Mouse (Mus musculus) heart, adult 11 months (tissue): ENCODE data around the gene Fam71b.

Source experiments
- DNase-seq: peaks from one replicate; pipeline ENCODE4 v3.0.0; 2022

Gene Fam71b

GRCm38 (mm10) chr11:46435363-46435762 is 39.0 kb downstream of the Fam71b start:
- DNase-seq, result peak; percentile 49

- peak; percentile 100 for DNase-seq
Measured at GRCm38 (mm10) chr11:46436760-46437458, 40.5 kb downstream of the Fam71b start, which contains the start of gene Med7. Gene Med7 (plus strand): TSS chr11:46436925.

GRCm38 (mm10) chr11:46437459-46438000 is 41.2 kb downstream of the Fam71b start:
- no peak for DNase-seq

- peak; percentile 16 for DNase-seq
Measured at GRCm38 (mm10) chr11:46439005-46439543, 42.7 kb downstream of the Fam71b start.

GRCm38 (mm10) chr11:46441774-46442173 is 45.4 kb downstream of the Fam71b start:
- DNase-seq, result no peak

GRCm38 (mm10) chr11:46443152-46443551 is 46.8 kb downstream of the Fam71b start:
- peak; percentile 35 for DNase-seq

- no peak for DNase-seq
Measured at GRCm38 (mm10) chr11:46443979-46444378, 47.6 kb downstream of the Fam71b start.

GRCm38 (mm10) chr11:46446150-46446549 is 49.8 kb downstream of the Fam71b start:
- DNase-seq, result peak; percentile 17

GRCm38 (mm10) chr11:46447644-46448484 is 51.5 kb downstream of the Fam71b start:
- peak; percentile 76 for DNase-seq

GRCm38 (mm10) chr11:46449461-46450080 is 53.2 kb downstream of the Fam71b start:
- DNase-seq, result peak; percentile 92

- DNase-seq, result peak; percentile 93
Measured at GRCm38 (mm10) chr11:46454453-46455045, 58.2 kb downstream of the Fam71b start, which contains the start of gene Havcr2. Gene Havcr2 (plus strand): TSS chr11:46454935.
